Mouse (Mus musculus) testis, adult 2 months (tissue): Measurements from ENCODE around the gene Ptpn3.

Experiments used
- CTCF ChIP-seq: fragments of 200-500 bp; IDR thresholded peaks from 2 replicates; pipeline ENCODE4 v1.5.1; 2012; ENCODE audit warnings: low read depth, mild to moderate bottlenecking, inconsistent platforms, low read length, moderate library complexity; ENCODE audit not compliant: control insufficient read depth, insufficient read depth, insufficient replicate concordance
- POLR2A ChIP-seq: fragments of 200-500 bp; IDR thresholded peaks from 2 replicates; pipeline ENCODE4 v1.6.1; 2012; ENCODE audit warnings: low read depth, mild to moderate bottlenecking, inconsistent platforms, low read length, moderate library complexity; ENCODE audit not compliant: control insufficient read depth

DNA sequence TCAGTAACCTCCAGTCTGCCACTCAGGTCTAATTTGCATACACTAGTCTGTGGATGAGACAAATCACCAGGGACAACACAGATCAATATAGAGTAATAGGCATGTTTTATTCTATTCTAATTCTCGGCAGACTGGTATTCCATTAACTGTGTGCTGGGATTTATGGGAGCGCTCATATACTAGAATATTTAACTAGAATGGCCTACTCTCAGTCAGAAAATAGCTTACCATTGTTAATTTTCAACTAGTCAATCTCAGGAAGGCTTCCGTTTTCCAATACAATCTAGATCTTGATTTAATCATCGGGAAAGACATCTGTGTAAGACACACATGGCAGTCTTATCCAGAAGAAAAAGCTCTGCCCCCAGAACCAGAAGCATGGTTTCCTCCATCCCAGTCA is 3.5 kb downstream of the Ptpn3 start:
- TF ChIP-seq CTCF (no peak), POLR2A (no peak)
